Mouse (Mus musculus) adrenal gland, adult 8-10 months (tissue): Measurements from ENCODE around the gene Cxcl1. TPM values are rescaled to one million over a fixed set of nuclear protein-coding genes. Genes with fewer than 3 reads are reported as not detected.
"Not testable (repeated sequence)": the region's sequence is repeated elsewhere in the genome, so short reads cannot be mapped to it uniquely, and the experiment has no call there.

Experiments used
- DNase-seq: peaks from one replicate; pipeline ENCODE4 v3.0.0; 2022
- total RNA-seq, 4 experiments: library from RNA; stranded (reverse); gene quantifications; 2 replicates each; pipeline ENCODE4 v1.2.4; 2022

The Cxcl1 gene
- total RNA-seq = 1 to 10 TPM in 1 of 4 experiments, under 1 TPM in 3; 0.49 to 2.1 (median 0.67) TPM

GRCm38 (mm10) chr5:90890519-90891463 lies at the start of gene Cxcl1:
Gene Cxcl1, plus strand, starts transcription at chr5:90891241.
- peak; percentile 29 for DNase-seq

GRCm38 (mm10) chr5:90843891-90844290 lies 47.1 kb upstream of the Cxcl1 start:
- no peak for DNase-seq

- DNase-seq = not testable (repeated sequence)
Measured at GRCm38 (mm10) chr5:90850096-90850495, 40.9 kb upstream of the Cxcl1 start.

- not testable (repeated sequence) for DNase-seq
Measured at GRCm38 (mm10) chr5:90851391-90851790, 39.6 kb upstream of the Cxcl1 start.

DNA sequence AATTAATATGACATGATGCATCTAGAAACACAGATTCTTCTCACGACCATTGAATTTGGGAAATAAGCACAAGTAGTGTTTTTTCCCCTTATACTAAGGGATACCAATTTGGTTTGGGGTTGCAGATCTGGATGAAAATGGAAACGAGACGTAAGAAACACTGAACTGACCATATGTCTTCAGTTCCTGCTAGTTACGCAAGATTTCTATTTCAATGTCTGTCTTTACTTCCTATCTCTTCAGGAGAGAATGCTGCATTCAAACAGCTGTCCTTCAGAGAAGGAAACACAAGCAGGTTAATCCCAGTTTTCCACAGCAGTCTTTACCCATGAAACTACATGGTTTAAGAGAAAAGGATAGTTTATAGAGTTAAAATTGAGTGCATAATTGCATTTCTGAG lies 37.8 kb upstream of the Cxcl1 start:
- DNase-seq = no peak

DNA sequence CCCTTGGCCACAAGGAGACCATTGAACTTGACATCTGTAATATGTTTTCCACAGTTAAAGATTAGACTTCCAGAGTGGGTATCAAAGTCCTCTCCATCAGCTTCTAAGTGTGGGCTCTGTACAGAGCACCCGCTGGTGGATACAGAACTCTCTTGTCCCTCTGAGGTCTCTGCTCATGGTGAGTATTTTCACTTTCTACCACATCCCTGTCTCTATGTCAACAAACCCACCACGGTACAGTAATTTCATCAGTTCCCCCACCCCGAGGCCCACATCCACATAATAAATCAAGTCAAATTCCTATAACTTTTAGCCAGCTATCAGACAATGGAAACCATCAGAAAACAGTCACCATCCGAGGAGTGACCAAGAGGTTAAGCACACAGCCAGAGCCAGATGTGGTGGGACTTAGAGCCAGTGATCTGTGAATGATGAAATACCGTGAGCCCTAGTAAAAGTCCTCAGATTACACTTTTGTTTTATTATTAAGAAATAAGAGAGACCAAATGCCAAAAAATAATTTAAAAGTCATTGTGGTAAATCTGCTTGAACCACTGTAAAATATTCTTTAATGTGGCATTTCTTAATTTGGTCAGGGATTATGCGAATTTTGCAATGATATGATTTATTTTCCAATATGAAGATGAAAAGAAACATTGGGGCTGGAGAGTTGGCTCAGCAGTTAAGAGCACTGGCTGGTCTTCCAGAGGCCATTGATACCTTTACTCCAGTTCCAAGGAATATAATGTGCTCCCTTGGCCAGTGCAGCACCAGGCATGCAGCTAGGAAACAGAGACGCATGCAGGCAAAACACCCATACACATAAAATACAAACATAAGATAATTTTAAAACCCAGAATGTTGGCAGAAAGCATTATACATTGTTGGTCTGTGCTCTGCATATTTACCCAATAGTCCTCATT lies 35.5 kb upstream of the Cxcl1 start:
- DNase-seq = no peak

GRCm38 (mm10) chr5:90857463-90857862 lies 33.6 kb upstream of the Cxcl1 start:
- DNase-seq = no peak

- DNase-seq = no peak
Measured at GRCm38 (mm10) chr5:90858429-90858828, 32.6 kb upstream of the Cxcl1 start.

GRCm38 (mm10) chr5:90859031-90859430 lies 32.0 kb upstream of the Cxcl1 start:
- no peak for DNase-seq

- no peak for DNase-seq
Measured at GRCm38 (mm10) chr5:90861876-90862375, 29.1 kb upstream of the Cxcl1 start.

- DNase-seq = no peak
Measured at GRCm38 (mm10) chr5:90866770-90867169, 24.3 kb upstream of the Cxcl1 start.

GRCm38 (mm10) chr5:90872377-90872776 lies 18.7 kb upstream of the Cxcl1 start:
- DNase-seq = no peak

DNA sequence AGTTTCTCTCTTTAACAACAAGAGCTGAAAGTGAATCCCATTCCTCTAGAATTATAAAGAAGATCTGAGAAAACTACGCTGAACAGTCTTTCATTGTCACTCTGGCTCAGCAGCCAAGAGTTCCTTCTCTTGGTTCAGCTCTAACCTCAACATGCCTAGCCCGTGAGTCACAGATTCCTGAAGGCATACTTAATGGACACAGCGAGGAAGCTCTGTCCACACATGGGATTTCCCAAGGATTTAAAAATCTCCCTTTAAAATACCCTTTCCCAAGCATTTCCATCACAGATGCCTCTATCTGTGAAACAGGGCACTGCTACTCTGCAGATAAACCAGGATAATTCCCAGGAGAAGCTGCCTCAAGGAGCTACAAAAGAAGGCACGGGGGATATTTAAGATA lies 15.0 kb upstream of the Cxcl1 start:
- DNase-seq = peak; percentile 43

GRCm38 (mm10) chr5:90876471-90877172 lies 14.4 kb upstream of the Cxcl1 start:
- DNase-seq = no peak

GRCm38 (mm10) chr5:90877173-90877512 lies 13.9 kb upstream of the Cxcl1 start:
- DNase-seq = no peak

DNA sequence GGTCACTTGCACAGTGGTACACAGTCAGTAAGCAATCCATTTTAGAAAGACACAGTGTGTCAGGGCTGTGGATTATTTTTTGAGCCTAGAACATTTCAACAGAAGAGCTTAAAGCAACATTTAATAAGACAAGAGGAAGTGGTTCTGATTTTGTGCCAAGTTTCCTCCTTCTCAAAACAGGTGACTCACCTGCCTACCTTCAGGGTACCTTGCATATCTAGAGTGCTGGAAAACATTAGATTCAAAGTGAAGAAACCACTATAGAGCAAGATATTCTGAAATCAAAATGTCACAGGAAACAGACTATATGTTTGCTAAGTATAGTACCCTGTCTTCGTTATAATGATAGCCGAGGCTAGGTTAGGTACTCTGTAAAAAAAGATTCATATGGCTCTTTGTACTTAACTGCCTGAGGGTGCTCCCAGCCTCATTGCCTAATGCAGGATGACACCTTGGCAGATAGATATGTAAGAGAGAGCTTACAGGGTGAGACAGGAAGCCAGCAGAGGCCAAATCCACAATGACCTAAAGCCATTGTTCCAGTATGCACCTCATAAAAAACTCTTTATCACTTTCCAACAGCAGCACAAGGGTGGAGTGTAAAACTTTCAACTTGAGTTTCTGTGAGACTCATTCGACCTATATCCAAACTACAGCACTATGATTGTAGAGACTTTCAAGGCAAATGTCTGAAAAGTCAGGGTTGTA lies 11.6 kb upstream of the Cxcl1 start:
- no peak for DNase-seq

GRCm38 (mm10) chr5:90880335-90880850 lies 10.6 kb upstream of the Cxcl1 start:
- no peak for DNase-seq

- no peak for DNase-seq
Measured at GRCm38 (mm10) chr5:90881021-90881420, 10.0 kb upstream of the Cxcl1 start.

DNA sequence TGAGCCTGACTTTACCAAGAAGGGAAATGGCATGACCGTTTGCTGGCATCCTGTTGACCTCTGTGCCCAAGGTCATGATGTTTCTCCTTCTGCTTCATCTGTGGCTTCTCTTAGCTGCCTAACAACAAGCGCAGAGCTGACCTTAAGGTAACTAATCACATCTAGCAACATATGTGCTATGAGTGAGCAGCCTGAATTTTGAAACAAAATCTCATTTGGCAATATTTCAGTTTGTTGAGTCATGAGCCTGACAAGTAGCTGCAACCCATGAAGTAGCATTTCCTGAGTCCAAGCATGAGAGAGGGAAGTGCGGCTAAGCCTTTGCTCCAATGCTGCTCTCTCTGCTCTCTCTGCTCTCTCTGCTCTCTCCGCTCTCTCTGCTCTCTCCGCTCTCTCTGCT lies 9.4 kb upstream of the Cxcl1 start:
- no peak for DNase-seq

DNA sequence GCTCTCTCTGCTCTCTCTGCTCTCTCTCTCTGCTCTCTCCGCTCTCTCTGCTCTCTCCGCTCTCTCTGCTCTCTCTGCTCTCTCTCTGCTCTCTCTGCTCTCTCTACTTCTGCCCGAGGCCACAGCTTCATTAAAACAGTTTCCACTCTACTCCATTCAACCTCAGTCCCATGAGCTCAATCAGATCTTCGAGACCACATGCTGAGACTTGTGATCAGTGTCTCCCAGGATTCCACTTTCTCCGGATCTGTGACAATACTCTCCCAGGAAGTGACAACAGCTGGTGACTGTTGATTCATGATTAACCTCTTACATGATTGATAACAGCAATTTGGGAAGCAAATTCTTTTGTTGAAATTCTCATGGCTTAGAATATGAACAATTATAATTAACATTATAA lies 8.9 kb upstream of the Cxcl1 start:
- DNase-seq = no peak

- DNase-seq = no peak
Measured at GRCm38 (mm10) chr5:90884628-90885242, 6.3 kb upstream of the Cxcl1 start.
